Mouse (Mus musculus) hindbrain, embryonic 12.5 days (tissue): ENCODE data around the gene Cpvl. TPM values are rescaled to one million over a fixed set of nuclear protein-coding genes. Genes with fewer than 3 reads are reported as not detected.

ENCODE experiments used
- ATAC-seq: fragments of 200-750 bp; cut with Nextera tagmentation; 2 replicates; pipeline ENCODE4 v1.8.0; 2017; ENCODE audit warnings: moderate TSS enrichment; ENCODE audit not compliant: low FRiP score
- H3K27ac ChIP-seq: fragments of 300-500 bp; sonication (generic); 2 replicates; pipeline ENCODE4 v1.5.1; 2016; ENCODE audit warnings: mild to moderate bottlenecking
- H3K27me3 ChIP-seq: fragments of 300-500 bp; sonication (generic); 2 replicates; pipeline ENCODE4 v1.6.1; 2016; ENCODE audit warnings: mild to moderate bottlenecking
- H3K36me3 ChIP-seq: fragments of 300-500 bp; sonication (generic); 2 replicates; pipeline ENCODE4 v1.6.1; 2016; ENCODE audit warnings: mild to moderate bottlenecking
- H3K4me1 ChIP-seq: fragments of 300-500 bp; sonication (generic); 2 replicates; pipeline ENCODE4 v1.6.1; 2016
- H3K4me2 ChIP-seq: fragments of 300-500 bp; sonication (generic); replicated peaks from 2 replicates; pipeline ENCODE4 v1.6.1; 2016; ENCODE audit warnings: mild to moderate bottlenecking
- H3K4me3 ChIP-seq: fragments of 300-500 bp; sonication (generic); 2 replicates; pipeline ENCODE4 v1.5.1; 2016; ENCODE audit warnings: mild to moderate bottlenecking
- H3K9ac ChIP-seq: fragments of 300-500 bp; sonication (generic); 2 replicates; pipeline ENCODE4 v1.6.1; 2016; ENCODE audit warnings: mild to moderate bottlenecking, moderate library complexity
- H3K9me3 ChIP-seq: fragments of 300-500 bp; sonication (generic); replicated peaks from 2 replicates; pipeline ENCODE4 v1.6.1; 2016; ENCODE audit warnings: mild to moderate bottlenecking
- WGBS: fragments of 180-500 bp; shearing (Covaris S2); methylation state at CpG from one replicate; pipeline ENCODE4 v1.1.7; 2016; 5-methylcytosine and 5-hydroxymethylcytosine counted together
- polyA plus RNA-seq: library from polyadenylated mRNA; unstranded; fragments of >200 nt; fragmentation: Nextera tagmentation; extraction: Ambion mirVana; gene quantifications from 2 replicates; pipeline ENCODE4 v1.2.1, GENCODE M21; 2016

Gene Cpvl
- polyA plus RNA-seq, 1 experiment from 2014 or later = not detected

GRCm38 (mm10) chr6:53968550-53968949, 9.9 kb downstream of the Cpvl start:
- WGBS = 87% methylated on average over 6 of the region's 6 CpGs
- no peak for ATAC-seq
- no peak overlapping the region for H3K9ac ChIP-seq
- no peaks in the 10 kb centered on the region for H3K27me3 ChIP-seq
- no peak overlapping the region for H3K27ac ChIP-seq
- no peaks in the 10 kb centered on the region for H3K36me3 ChIP-seq
- H3K9me3 ChIP-seq = no peaks in the 10 kb centered on the region
- no peak overlapping the region for H3K4me2 ChIP-seq
- H3K4me1 ChIP-seq = peaks cover 35% of the 10 kb centered on the region
- H3K4me3 ChIP-seq = no peak overlapping the region

GRCm38 (mm10) chr6:53966595-53966994, 11.9 kb downstream of the Cpvl start:
- WGBS = 55% methylated on average over 5 of the region's 5 CpGs
- Histone ChIP-seq H3K4me3 (no peak overlapping the region), H3K4me2 (no peak overlapping the region), H3K4me1 (peaks cover 30% of the 10 kb centered on the region), H3K27me3 (no peaks in the 10 kb centered on the region), H3K9me3 (no peaks in the 10 kb centered on the region), H3K36me3 (no peaks in the 10 kb centered on the region), H3K9ac (no peak overlapping the region), H3K27ac (peak overlapping the region; percentile 23; the same call in 1 of the 2 replicates)
- ATAC-seq = no peak

- 23% methylated on average over 5 of the region's 5 CpGs for WGBS
- Histone ChIP-seq H3K27me3 (no peaks in the 10 kb centered on the region), H3K9ac (no peak overlapping the region), H3K36me3 (no peaks in the 10 kb centered on the region), H3K4me2 (no peak overlapping the region), H3K4me1 (peaks cover 24% of the 10 kb centered on the region), H3K4me3 (no peak overlapping the region), H3K9me3 (no peaks in the 10 kb centered on the region), H3K27ac (peak overlapping the region; percentile 46; the same call in 1 of the 2 replicates)
- ATAC-seq = no peak
Measured at GRCm38 (mm10) chr6:53965900-53966299, 12.6 kb downstream of the Cpvl start.

GRCm38 (mm10) chr6:53963906-53964496, 14.5 kb downstream of the Cpvl start:
- 66% methylated on average over 5 of the region's 5 CpGs for WGBS
- no peaks in the 10 kb centered on the region for H3K9me3 ChIP-seq

GRCm38 (mm10) chr6:53962006-53962405, 16.5 kb downstream of the Cpvl start:
- H3K4me1 ChIP-seq = peaks cover 22% of the 10 kb centered on the region
- H3K9ac ChIP-seq = no peak overlapping the region
- H3K36me3 ChIP-seq = no peaks in the 10 kb centered on the region
- WGBS = 60% methylated on average over 1 of the region's 1 CpGs
- H3K27ac ChIP-seq = no peak overlapping the region
- H3K27me3 ChIP-seq = no peaks in the 10 kb centered on the region
- no peak for ATAC-seq
- H3K4me2 ChIP-seq = no peak overlapping the region
- no peak overlapping the region for H3K4me3 ChIP-seq
- H3K9me3 ChIP-seq = no peaks in the 10 kb centered on the region

More at GRCm38 (mm10) chr6:53963906-53964496, 14.5 kb downstream of the Cpvl start:
- Histone ChIP-seq H3K4me1 (peaks cover 19% of the 10 kb centered on the region), H3K36me3 (no peaks in the 10 kb centered on the region), H3K9ac (no peak overlapping the region), H3K27ac (peak overlapping the region; percentile 12; the same call in 1 of the 2 replicates), H3K27me3 (no peaks in the 10 kb centered on the region), H3K4me3 (no peak overlapping the region), H3K4me2 (no peak overlapping the region)
- ATAC-seq = no peak

GRCm38 (mm10) chr6:53959826-53960225, 18.6 kb downstream of the Cpvl start:
- H3K4me3 ChIP-seq = no peak overlapping the region
- H3K4me2 ChIP-seq = no peak overlapping the region
- peaks cover 10% of the 10 kb centered on the region; the same call in 1 of the 2 replicates for H3K4me1 ChIP-seq
- no peaks in the 10 kb centered on the region for H3K36me3 ChIP-seq
- WGBS = 91% methylated on average over 3 of the region's 3 CpGs
- H3K9ac ChIP-seq = no peak overlapping the region
- H3K9me3 ChIP-seq = no peaks in the 10 kb centered on the region
- H3K27me3 ChIP-seq = no peaks in the 10 kb centered on the region
- ATAC-seq = no peak
- H3K27ac ChIP-seq = no peak overlapping the region

GRCm38 (mm10) chr6:53958321-53958720, 20.1 kb downstream of the Cpvl start:
- no peak overlapping the region for H3K9ac ChIP-seq
- H3K4me1 ChIP-seq = 0 out of 2 replicates have a peak, but pooled peaks cover 5% of the 10 kb centered on the region
- H3K27me3 ChIP-seq = no peaks in the 10 kb centered on the region
- no peak overlapping the region for H3K4me3 ChIP-seq
- no peaks in the 10 kb centered on the region for H3K9me3 ChIP-seq
- 16% methylated on average over 7 of the region's 7 CpGs for WGBS
- no peak overlapping the region for H3K27ac ChIP-seq
- ATAC-seq = no peak
- no peaks in the 10 kb centered on the region for H3K36me3 ChIP-seq
- H3K4me2 ChIP-seq = peak overlapping the region; percentile 29; the same call in 1 of the 2 replicates

- Histone ChIP-seq H3K4me1 (0 out of 2 replicates have a peak, but pooled peaks cover 5% of the 10 kb centered on the region), H3K9me3 (no peaks in the 10 kb centered on the region), H3K9ac (no peak overlapping the region), H3K27ac (no peak overlapping the region), H3K4me2 (no peak overlapping the region), H3K36me3 (no peaks in the 10 kb centered on the region), H3K4me3 (no peak overlapping the region), H3K27me3 (no peaks in the 10 kb centered on the region)
- WGBS = 70% methylated on average over 4 of the region's 4 CpGs
- no peak for ATAC-seq
Measured at GRCm38 (mm10) chr6:53956513-53956912, 22.0 kb downstream of the Cpvl start.

- Histone ChIP-seq H3K27ac (no peak overlapping the region), H3K9ac (no peak overlapping the region), H3K4me2 (no peak overlapping the region), H3K4me1 (peaks cover 9% of the 10 kb centered on the region; the same call in 1 of the 2 replicates), H3K36me3 (no peaks in the 10 kb centered on the region), H3K27me3 (no peaks in the 10 kb centered on the region), H3K9me3 (no peaks in the 10 kb centered on the region), H3K4me3 (no peak overlapping the region)
- WGBS = 83% methylated on average over 2 of the region's 2 CpGs
- no peak for ATAC-seq
Measured at GRCm38 (mm10) chr6:53955846-53956245, 22.6 kb downstream of the Cpvl start.

GRCm38 (mm10) chr6:53955271-53955670, 23.2 kb downstream of the Cpvl start:
- Histone ChIP-seq H3K27ac (no peak overlapping the region), H3K4me3 (no peak overlapping the region), H3K27me3 (no peaks in the 10 kb centered on the region), H3K4me2 (no peak overlapping the region), H3K4me1 (peaks cover 14% of the 10 kb centered on the region; the same call in 1 of the 2 replicates), H3K36me3 (no peaks in the 10 kb centered on the region), H3K9me3 (no peaks in the 10 kb centered on the region), H3K9ac (no peak overlapping the region)
- no peak for ATAC-seq
- WGBS = 80% methylated on average over 6 of the region's 6 CpGs

GRCm38 (mm10) chr6:53954106-53954505, 24.4 kb downstream of the Cpvl start:
- Histone ChIP-seq H3K4me2 (no peak overlapping the region), H3K27ac (no peak overlapping the region), H3K4me1 (peaks cover 14% of the 10 kb centered on the region; the same call in 1 of the 2 replicates), H3K27me3 (no peaks in the 10 kb centered on the region), H3K36me3 (no peaks in the 10 kb centered on the region), H3K9ac (no peak overlapping the region), H3K4me3 (no peak overlapping the region), H3K9me3 (no peaks in the 10 kb centered on the region)
- ATAC-seq = no peak
- 56% methylated on average over 5 of the region's 5 CpGs for WGBS

GRCm38 (mm10) chr6:53953348-53953747, 25.1 kb downstream of the Cpvl start:
- Histone ChIP-seq H3K4me1 (peaks cover 14% of the 10 kb centered on the region; the same call in 1 of the 2 replicates), H3K9ac (no peak overlapping the region), H3K36me3 (no peaks in the 10 kb centered on the region), H3K27ac (no peak overlapping the region), H3K27me3 (no peaks in the 10 kb centered on the region), H3K4me3 (no peak overlapping the region), H3K9me3 (no peaks in the 10 kb centered on the region), H3K4me2 (no peak overlapping the region)
- ATAC-seq = no peak
- 88% methylated on average over 6 of the region's 6 CpGs for WGBS

GRCm38 (mm10) chr6:53951421-53951820, 27.1 kb downstream of the Cpvl start:
- Histone ChIP-seq H3K9ac (no peak overlapping the region), H3K36me3 (no peaks in the 10 kb centered on the region), H3K27ac (no peak overlapping the region), H3K9me3 (no peaks in the 10 kb centered on the region), H3K4me2 (no peak overlapping the region), H3K27me3 (no peaks in the 10 kb centered on the region), H3K4me3 (no peak overlapping the region), H3K4me1 (peaks cover 9% of the 10 kb centered on the region; the same call in 1 of the 2 replicates)
- no peak for ATAC-seq
- 55% methylated on average over 4 of the region's 4 CpGs for WGBS
